Mouse (Mus musculus) gastrocnemius, postnatal 4 days (tissue): ENCODE measurements around the gene Tmem176b. TPM values are rescaled to one million over a fixed set of nuclear protein-coding genes. Genes with fewer than 3 reads are reported as not detected.
"Not testable (repeated sequence)": the region's sequence is repeated elsewhere in the genome, so short reads cannot be mapped to it uniquely, and the experiment has no call there.

Source experiments
- DNase-seq, 2 experiments: peaks; one replicate each; pipeline ENCODE4 v3.0.0; 2021 to 2022; ENCODE audit warnings: low spot score in 2 of 2, mixed read lengths in 2 of 2
- total RNA-seq, 2 experiments: library from RNA; stranded (reverse); gene quantifications; 2 replicates each; pipeline ENCODE4 v1.2.3; 2021

The Tmem176b gene
- total RNA-seq, 2 experiments from 2014 or later: 62.0 to 78.8 TPM

DNA sequence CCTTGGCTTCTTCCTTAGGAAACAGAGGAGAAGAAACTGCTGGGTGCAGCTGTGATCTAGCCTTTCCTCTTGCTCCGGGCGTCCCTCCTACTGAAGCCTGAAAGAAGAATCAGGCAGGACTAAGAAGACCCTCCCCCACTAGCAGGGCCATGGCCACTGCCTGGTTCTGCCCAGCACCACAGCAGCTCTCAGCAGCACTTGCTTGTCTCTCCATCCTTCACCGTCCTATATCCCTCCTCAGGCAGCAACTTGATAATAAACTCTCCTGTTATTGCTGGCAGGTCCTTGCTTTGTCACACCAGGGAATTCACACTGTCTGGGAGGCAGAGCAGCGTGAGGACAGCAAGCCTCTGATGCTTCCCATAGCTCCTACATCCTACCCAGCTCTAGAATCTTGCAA is 3.8 kb upstream of the Tmem176b start:
- DNase-seq: no peak

DNA sequence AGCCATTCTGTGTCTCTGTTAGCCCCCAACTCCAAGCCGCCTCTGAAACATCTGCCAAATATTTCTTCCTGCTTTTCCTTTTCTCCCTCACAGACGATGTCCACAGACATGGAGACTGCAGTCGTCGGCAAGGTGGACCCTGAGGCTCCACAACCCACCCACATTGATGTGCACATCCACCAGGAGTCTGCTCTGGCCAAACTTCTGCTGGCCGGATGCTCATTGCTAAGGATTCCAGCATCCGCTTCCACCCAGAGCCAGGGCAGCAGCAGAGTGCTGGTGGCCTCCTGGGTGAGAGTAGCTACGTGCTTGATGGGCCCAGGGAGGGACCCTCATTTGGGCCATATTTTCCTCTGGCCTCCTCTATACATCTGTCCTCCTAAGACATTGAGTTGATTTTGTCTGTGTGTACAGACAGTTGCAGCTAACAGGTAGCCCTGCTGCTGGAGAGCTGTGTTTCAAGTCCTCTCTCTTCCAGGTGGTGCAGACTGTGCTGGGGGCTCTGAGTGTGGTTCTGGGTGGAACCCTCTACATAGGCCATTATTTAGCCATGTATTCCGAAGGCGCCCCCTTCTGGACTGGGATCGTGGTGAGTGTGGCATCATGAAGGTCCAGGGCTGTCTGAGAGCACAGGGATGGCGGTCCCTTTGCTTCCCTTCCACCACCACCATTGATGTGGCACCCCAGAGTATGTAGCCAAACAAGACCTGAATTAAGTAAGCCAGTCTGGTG is 981 bp upstream of the Tmem176b start:
- DNase-seq: peak in 1 of 2 experiments; percentile 43

DNA sequence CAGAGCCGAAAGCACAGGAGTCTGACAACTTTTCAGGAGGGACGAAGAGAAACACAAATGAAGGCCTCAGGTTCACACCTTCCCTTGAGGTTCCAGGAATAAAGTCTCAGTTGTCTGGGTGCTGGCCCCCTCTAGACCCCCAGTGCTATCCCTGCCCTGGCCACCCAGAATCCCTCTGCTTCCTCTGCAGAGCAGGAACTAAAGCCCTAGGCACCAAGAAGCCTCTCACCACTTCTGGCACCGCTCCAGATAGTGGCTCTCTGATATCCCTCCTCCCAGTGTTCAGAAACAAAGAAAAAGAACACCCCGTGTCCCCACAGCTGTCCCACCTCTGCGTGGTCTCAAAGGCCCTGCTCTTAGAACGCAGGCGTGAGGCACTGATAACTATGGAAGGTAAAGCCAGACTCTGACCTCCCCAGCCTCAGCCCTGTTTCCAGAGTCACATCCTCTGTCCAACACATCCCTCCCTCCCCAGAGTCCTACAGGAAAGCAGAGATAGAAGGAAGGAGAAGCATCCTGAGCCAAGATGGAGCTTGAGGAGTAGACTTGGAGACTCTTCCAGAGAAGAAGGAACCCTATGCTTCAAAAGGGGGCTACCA is 826 bp downstream of the Tmem176b start, which contains the start of gene Tmem176a:
TSS of gene Tmem176a (plus strand) at position 549 of the 599 bp plus-strand sequence.
- DNase-seq: peak in 1 of 2 experiments; percentile 47

DNA sequence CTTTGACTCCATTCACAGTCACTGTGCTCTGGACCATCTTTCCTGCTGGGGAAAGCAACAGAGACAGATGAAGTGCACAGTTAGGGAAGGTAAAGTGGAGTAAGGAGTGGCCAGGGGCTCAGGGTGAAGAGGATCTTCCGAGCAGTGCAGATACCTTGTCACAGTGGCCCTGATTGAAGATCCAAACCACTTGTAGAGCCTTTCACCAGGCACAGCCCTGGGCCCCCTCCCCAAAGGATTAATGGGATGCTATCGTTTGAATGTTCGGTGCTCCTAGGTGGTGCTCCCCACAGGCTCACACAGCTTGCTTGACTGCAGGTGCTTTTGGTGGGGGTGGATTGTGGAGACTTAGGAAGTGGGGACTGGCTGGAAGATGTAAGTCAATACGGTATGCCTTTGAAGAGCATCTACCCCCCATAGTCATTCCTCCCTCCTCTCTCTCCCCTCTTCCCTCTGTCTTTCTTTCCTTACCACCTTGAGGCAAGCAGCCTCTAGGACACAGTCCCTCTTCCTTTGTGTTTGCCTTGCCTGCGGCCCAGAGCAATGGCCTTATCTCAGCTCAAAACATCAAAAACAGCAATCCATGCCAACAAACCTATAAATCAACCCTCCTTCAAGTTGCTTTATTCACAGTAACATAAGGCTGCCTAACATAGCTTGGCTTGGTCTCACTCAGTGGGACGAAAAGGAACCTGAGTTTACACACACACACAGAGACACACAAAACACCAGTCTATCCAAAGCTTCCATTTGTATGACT is 2.8 kb downstream of the Tmem176b start:
- no peak for DNase-seq

DNA sequence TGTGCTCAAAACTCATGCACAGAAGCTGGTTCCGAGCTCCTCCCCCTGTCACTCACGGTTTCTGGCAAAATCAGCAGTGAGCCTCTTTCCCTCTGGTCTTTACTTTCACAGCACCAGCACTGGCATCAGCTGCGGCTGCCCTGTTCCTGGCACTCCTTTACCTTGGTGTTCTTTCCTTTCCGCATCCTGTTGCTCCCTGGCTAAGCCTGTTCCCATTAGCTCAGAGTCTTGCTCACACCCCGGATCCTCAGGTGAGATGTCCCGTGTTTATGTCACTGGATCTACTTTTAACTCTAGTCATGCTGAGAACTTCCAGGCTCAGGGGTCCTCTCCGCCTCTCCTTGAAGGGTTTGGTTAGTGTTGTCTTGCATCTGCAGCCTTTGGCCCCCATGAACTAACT is 3.8 kb downstream of the Tmem176b start:
- no peak for DNase-seq

DNA sequence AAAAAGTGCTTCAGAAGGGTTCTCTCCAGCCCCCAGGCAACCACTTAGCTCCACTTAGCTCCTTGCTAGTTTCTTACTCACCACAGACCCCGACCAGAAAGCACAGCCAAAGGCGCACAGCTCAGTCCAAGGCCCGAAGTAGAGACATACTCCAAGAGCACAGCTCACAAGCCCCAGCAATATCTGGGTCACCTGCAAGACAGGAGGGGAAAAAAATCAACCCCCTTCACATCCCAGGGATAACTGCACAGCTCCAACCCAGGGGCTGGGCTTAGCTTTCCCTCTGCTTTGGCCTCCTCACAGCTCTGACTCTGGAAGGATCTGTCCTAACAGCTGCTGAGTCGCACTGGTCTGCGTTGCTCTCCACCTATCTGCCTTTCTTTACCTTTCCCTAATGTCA is 5.2 kb downstream of the Tmem176b start:
- DNase-seq: no peak

DNA sequence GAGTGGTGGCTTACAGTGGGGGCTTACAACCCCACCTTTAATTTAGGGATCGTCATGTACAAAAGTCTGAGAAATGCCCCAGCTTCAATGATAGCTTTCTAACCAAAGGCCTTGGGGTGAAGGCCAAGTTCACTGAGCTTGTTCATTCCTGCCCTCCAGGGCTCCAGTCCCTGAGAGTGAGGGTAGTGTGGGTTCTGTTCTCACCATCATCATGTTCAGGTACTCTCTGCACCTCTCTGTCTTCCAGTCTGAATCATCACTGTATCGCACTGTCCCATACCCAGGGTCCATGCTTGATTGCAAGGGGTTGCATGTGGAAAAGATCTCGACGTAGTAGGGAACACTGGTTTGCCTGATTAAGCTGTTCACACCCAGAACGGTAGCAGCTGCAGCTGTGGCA is 6.1 kb downstream of the Tmem176b start:
- no peak for DNase-seq

DNA sequence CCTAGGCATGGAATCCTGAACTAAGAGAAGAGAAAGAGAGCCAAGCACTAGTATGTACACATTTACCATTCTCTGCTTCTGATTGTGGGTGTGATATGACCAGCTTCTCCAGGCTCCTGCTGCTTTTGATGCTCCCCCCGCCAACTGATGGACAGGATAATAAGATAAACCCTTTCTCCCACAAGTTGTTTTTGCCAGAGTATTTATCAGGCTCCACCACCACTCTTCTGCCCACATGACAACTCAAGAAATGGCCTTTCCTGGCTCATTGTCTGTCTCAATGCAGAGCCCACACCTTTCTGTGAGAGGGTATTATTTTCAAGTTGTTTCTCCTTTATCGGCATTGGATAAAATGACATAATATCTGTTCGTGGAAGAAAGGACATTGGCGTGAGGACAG is 7.8 kb downstream of the Tmem176b start:
- no peak for DNase-seq

DNA sequence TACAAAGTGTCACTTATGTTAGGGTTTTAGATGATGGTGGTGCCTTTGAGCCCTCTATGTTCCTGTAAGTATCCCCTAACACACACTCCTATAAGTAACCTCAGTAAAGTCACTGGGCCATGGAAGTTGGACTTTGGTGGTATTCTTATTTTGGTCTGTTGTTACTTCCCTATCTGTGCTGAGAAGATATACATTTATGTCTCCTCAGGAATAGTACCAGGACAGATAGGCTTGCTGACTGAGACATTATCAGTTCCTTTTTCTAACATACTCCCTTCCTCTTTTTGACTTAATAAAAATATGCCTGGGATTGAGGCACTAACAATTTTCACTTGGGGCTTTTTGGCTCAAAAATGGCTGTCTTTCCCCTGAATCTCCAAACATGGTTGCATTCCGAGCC is 8.9 kb downstream of the Tmem176b start:
- DNase-seq: no peak

DNA sequence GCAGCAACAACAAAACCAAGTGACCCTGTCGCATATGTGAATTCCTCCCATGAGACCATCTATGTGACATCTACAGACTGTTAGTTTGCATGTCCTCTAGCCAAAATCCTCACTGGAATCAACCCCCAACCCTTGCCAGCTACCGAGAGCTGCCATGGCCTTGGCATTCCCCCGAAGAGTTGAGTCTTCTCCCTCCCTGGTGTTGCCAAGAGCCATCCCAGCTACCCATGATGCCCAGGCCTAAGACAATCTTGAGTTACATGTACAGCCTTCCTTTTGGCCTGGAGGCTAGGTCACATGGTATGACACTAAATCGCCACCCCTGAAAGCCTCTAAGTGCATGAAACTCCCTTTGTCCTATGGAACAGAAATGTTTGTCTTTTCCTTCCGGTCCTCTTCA is 10.2 kb downstream of the Tmem176b start:
- DNase-seq: no peak

DNA sequence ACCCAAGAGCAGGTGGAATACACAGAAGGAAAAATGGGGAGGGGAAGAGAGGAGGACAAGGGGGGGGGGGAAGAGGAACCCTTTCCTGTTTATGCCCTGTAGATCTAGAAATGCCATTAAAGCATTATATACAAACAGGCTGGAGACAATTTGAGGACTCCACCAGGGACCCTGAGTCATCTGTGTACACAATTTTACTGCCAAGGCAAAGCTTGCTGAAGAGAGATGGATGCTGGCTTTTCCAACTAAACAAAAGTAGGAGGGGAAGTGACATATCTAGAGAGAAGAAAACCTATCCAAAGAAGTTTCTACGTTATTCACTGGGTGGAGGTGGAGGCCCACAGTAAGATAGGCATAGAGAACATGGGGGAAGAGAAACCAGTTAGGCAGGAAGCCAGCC is 11.1 kb downstream of the Tmem176b start:
- no peak for DNase-seq

DNA sequence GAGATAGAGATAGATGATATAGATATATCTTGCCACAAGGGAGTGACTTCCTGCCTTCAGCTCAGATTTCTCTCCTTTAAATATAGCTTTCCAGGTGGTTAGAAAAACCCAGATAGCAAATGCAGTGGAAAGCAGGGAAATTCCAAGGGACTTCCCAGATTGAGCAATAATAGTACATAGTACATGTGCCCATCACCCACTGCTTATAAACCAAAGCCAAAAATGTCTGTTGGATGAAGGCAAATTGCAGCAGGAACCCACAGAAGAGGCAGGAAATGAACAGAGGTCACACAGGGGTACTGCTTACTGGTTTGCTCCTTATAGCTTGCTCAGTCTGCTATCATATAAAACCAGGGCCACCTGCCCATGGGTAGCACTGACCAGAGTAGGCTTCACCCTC is 11.6 kb downstream of the Tmem176b start:
- no peak for DNase-seq

DNA sequence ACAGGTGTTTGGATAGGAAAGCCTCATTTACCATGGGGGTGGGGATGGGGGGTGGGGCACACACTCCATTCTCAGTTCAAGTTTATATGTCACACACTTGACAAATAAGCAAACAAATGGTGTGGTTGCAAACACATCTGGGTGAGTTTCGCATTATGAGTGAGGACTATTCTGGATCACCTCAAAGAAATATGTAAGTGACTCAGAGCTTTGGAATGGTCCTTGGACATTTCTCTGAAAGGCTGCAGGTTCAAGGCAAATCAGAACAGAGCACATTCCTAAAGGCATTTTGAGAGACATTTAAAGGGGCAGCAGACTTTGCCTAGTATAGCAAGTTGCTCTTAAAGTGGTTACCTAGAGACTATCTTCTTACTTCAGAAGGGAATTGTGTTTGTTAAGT is 12.3 kb downstream of the Tmem176b start:
- no peak for DNase-seq

DNA sequence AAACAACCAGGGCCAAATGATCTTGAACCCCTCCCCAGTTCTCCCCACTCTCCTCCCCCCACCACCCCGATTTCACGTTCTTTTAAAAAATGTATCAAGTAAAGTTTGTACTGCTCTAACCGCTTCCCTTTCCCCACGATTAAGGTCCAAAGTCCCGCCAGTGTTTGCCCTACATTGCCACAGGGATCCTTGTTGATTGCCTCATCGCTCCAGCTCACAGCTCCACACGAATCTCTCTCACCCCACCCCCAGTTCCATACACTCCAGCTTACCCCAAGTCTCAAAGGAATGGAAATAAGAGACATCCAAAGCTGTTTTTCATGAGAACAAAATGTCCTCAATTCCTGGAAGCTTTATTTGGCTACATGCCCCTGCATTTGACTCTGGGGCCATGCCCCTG is 16.3 kb downstream of the Tmem176b start:
- DNase-seq: no peak

DNA sequence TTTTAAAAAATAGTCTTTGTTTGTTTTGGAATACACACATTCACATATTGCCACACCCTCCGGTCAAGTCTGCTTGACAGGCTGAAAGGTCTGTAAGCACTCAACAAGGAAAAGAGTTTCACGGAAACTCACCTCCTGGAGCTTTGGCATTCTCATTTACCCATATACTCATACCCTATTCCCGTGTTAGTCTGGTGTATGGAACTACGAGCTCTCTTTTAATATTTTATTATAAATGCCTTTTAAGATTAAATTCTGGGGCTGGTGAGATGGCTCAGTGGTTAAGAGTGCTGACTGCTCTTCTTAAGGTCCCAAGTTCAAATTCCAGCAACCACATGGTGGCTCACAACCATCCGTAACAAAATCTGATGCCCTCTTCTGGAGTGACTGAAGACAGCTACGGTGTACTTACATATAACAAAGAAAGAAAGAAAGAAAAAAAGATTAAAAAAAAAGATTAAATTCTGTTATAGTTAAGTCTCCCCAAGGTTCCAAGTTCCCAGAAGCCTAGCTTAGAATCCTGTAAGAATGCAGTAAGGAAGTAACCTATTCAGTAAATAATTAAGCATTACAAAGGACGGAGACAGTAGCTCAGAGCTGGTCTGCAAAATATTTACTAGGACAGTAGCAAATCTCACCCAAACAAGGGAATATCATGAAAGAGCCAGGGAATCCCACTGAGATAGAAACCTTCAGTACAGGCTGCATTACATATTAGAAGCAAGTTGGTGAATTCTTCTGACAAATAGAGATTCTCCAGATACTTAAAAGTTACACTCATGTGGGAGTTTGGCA is 19.1 kb downstream of the Tmem176b start:
- DNase-seq: not testable (repeated sequence)

DNA sequence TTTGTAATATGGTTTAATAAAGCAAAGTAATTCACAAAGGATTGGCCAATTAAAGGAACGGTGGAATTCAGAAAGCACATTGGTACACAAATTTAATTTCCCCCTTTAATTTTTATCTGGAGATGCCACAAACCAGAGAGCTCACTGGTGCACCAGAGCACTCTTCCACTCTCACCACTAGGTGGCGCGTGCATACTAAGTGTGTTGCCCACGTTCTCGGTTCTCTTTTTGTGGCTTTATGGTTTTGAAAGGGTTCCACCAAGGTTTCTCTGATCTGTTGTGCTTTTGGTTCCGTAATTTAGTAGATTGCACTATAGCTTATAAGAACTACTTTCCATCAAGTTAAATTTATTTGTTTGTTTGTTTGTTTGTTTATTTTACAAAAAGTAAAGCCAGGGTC is 23.5 kb downstream of the Tmem176b start:
- peak; percentile 51 to 69 for DNase-seq

DNA sequence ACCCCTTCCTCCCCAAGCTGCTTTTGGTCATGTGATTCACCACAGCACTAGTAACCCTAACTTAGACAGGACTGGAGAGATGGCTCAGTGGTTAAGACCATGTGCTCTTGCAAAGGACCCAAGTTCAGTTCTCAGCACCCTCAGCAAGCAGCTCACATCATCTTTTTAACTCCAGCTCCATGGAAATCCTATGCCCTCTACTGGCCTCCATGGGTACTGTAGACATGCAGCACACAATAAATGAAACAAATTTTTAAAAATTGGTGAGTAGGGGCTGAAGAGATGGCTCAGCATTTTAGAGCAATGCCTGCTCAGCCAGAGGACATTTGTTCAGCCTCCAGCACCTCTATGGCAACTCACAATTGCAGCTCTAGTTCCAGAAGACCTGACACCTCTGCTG is 26.3 kb downstream of the Tmem176b start:
- no peak for DNase-seq

DNA sequence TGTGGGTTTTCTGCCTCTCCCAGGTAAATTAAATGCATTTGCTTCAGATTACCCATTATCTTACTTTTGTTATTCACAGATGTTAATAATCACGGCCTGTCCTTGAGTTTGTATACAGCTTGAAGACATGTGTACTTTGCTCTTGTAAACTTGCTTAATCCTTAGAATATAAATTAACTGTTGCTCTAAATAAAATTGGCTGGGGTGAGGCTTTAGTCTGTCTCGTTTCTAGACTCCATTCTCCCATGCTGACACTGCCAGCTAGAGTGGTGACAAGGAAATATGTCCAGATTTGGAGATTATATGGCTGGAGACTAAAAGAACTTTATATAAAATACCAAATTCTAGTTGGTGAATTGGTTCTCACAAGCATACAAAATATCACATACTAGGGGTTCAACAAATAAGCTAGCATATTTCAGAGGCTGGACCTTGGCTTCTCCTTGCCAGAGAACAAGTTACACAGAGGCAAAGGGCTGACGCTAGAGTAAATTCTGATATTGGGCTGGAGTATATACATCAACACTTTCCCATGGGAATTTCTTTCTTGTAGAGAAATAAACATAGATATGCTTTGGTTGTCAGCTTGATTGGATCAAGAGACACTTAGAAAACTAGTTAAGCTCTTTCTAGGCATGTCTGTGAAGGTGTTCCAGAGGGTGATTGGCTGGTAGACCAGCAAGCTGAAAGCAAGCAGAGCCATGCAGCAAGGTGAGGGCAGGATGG is 31.6 kb downstream of the Tmem176b start:
- DNase-seq: no peak

DNA sequence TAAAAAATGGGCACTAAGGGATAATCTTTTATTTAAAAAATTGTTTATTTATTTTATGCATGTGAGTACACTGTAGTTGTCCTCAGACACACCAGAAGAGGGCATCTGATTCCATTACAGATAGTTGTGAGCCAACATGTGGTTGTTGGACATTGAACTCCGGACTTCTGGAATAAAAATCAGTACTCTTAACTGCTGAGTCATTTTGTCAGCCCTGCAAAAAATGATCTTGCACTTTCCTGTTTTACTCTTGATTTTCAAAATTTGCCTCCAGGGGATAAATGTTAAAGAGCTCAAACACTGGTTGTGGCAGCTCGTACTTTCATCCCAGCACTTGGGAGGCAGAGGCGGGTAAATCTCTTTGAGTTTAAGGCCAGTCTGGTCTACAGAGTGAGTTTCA is 34.5 kb downstream of the Tmem176b start:
- DNase-seq: no peak

DNA sequence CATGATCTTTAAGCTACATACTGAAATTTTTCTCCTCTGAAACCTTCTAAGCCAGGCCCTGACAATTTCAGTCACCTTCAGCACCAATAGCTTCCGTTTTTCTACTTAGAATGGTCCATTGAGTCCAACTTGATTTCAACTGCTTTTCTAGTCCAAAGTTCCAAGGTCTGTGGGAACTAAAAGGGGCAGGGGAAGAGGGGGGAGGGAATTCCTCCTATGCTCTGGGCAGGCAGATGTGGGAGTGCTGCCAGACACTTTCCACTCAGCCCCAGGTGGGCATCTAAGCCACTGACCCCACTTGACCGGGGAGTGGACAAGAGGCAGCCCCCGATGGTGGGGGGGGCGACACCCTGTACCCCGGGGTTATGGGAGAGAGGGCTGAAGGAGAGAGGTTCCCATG is 37.0 kb downstream of the Tmem176b start:
- DNase-seq: no peak
